Mouse (Mus musculus): ENCODE results near the gene Ints6. TPM values are rescaled to one million over a fixed set of nuclear protein-coding genes. Genes with fewer than 3 reads are reported as not detected.
A peak's percentile ranks its signal among the peaks of the same experiment; 100 is the strongest.

Ints6 gene
- polyA plus RNA-seq, 1 experiment = 3.7 TPM

DNA sequence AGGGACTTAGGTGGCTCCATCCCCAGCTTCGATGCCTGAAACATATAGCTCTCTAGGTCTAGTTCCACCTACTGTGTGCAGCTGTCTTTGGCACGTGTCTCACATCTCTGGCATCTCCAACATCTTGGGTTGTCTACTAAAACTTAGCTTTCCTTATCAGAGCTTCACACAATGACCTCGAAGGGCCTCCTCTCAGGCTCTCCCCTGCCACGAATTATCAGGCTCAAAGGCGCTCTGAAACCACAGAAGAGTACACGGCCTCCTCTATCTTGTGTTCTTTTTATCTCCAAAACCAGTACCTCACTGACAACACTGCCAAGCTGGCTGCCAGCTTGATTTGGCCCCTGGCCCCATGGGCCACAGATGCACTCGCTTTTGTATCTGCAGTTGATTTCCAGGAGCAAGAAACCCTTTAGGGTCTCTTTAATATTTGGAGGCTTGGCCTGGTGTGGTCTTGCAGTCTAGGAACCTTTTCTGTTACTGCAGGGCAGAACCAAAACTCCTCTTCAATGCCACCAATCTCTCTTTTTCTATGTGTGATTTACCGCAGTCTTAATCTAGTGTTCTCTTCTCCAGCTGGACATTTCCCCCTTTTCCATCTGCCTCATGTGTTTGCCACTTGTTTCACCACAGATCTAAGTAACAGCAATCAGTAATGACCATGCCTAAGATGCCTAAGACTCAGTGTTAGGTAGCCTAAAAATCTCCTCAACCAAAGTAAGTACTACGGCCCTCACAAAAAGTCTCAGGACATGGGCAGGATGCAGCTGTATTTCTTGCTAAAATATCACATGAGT is 19.7 kb upstream of the Ints6 start:
- Histone ChIP-seq H3K4me1 (peaks cover 9% of the 10 kb centered on the region), H3K36me3 (replicated peaks; ENCODE audit: low read length) (no peaks in the 10 kb centered on the region), H3K9me3 (peaks cover 6% of the 10 kb centered on the region; the same call in 1 of the 2 replicates), H3K27me3 (replicated peaks) (no peaks in the 10 kb centered on the region), H3K4me3 (replicated peaks) (no peak overlapping the region)
- TF ChIP-seq GATA1 (IDR thresholded peaks at IDR 0.05; ENCODE audit: borderline replicate concordance, low read length) (no peak), FLI1 (IDR thresholded peaks at IDR 0.05; ENCODE audit: low read length) (no peak)

GRCm38 (mm10) chr14:62778095-62778494 is 17.1 kb upstream of the Ints6 start:
- Histone ChIP-seq H3K4me3 (replicated peaks) (no peak overlapping the region), H3K9me3 (no peaks in the 10 kb centered on the region), H3K36me3 (replicated peaks; ENCODE audit: low read length) (no peaks in the 10 kb centered on the region), H3K27me3 (replicated peaks) (no peaks in the 10 kb centered on the region), H3K4me1 (peaks cover 9% of the 10 kb centered on the region)
- TF ChIP-seq FLI1 (IDR thresholded peaks at IDR 0.05; ENCODE audit: low read length) = no peak
- no peak for TF ChIP-seq GATA1 (IDR thresholded peaks at IDR 0.05; ENCODE audit: borderline replicate concordance, low read length)

DNA sequence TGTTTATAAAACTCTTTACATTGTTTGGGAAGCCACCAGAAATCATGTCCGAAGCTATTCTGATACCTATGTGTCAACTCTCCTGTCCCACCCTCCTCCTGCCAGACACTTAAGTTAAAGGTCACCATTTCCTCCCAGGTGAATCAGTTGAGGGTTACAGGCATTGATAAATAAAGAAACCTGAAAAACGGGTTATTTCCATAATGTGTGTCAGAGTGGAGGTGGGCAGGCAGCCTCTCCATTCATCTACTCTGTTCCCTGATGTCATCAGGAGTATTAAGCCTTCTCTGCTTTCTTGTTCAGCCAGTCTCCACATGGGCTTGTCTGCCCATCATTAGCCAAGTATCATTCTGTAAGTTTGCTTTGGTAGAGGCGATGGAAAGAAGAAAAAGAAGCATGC is 14.1 kb upstream of the Ints6 start:
- H3K36me3 ChIP-seq (replicated peaks; ENCODE audit: low read length) = no peaks in the 10 kb centered on the region
- no peaks in the 10 kb centered on the region for H3K27me3 ChIP-seq (replicated peaks)
- no peak overlapping the region for H3K4me3 ChIP-seq (replicated peaks)
- no peaks in the 10 kb centered on the region for H3K4me1 ChIP-seq
- no peaks in the 10 kb centered on the region for H3K9me3 ChIP-seq
- TF ChIP-seq FLI1 (IDR thresholded peaks at IDR 0.05; ENCODE audit: low read length) = no peak
- no peak for TF ChIP-seq GATA1 (IDR thresholded peaks at IDR 0.05; ENCODE audit: borderline replicate concordance, low read length)

DNA sequence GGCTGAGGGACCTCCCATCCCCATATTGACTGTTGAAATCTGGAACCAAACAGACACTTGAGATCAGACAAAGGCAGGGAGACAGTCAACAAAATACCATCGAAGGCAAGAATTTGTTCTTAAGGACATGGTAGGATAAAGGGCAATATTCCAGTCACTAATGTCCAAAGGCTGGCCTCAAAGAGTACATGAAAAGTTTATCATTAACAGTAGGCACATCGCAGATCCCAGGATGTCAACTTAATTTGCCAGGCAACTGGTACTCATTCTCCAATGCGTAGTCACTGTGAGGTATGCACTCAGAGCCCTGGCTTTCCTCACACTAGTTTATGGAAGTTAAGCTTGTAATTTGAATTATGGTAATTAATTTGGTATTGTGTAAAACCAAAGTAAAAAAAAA is 13.3 kb upstream of the Ints6 start:
- H3K4me1 ChIP-seq = no peaks in the 10 kb centered on the region
- H3K9me3 ChIP-seq = no peaks in the 10 kb centered on the region
- H3K36me3 ChIP-seq (replicated peaks; ENCODE audit: low read length) = no peaks in the 10 kb centered on the region
- TF ChIP-seq GATA1 (IDR thresholded peaks at IDR 0.05; ENCODE audit: borderline replicate concordance, low read length) = no peak
- TF ChIP-seq FLI1 (IDR thresholded peaks at IDR 0.05; ENCODE audit: low read length) = no peak
- H3K4me3 ChIP-seq (replicated peaks) = no peak overlapping the region
- no peaks in the 10 kb centered on the region for H3K27me3 ChIP-seq (replicated peaks)

DNA sequence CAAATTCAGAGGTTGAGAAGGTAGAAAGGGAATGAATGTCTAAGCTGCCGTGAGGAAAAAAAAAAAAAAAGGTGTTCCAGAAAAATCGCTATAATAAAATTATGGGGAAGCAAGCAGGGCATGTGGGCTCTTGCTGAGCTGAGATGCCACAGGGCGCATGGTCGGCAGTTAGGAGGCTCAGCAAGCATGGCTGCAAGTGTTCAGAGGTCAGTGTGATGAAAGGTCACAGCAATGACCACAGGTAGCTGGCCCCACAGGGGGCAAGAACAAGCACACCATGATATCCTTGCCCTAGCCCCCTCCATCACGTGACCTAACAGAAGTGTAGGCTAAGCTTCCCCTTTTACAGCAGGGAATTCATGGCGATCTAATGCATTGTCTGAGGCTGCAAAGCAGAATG is 12.8 kb upstream of the Ints6 start:
- Histone ChIP-seq H3K36me3 (replicated peaks; ENCODE audit: low read length) (no peaks in the 10 kb centered on the region), H3K9me3 (no peaks in the 10 kb centered on the region), H3K27me3 (replicated peaks) (no peaks in the 10 kb centered on the region), H3K4me1 (no peaks in the 10 kb centered on the region), H3K4me3 (replicated peaks) (no peak overlapping the region)
- TF ChIP-seq GATA1 (IDR thresholded peaks at IDR 0.05; ENCODE audit: borderline replicate concordance, low read length) (no peak), FLI1 (IDR thresholded peaks at IDR 0.05; ENCODE audit: low read length) (no peak)

DNA sequence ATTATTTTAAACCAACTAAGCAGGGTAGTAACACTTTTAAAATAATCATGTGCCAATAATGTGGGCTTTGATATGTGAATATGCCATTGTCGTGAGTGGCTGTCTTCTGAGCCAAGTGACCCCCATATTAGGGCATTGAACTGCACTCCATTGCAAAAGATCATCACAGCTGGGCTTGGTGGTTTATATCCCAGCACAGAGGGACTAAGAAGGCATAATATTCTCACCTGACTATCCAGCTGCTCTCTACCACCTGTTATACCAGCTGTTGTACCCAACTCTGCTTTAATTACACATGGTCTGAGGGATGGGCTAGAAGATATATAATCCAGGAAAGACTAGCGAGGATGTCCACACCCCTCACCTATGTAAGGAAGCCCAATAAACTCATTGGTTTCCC is 4.4 kb upstream of the Ints6 start:
- H3K4me1 ChIP-seq = peaks cover 13% of the 10 kb centered on the region
- H3K36me3 ChIP-seq (replicated peaks; ENCODE audit: low read length) = no peaks in the 10 kb centered on the region
- H3K4me3 ChIP-seq (replicated peaks) = no peak overlapping the region
- H3K27me3 ChIP-seq (replicated peaks) = no peaks in the 10 kb centered on the region
- TF ChIP-seq FLI1 (IDR thresholded peaks at IDR 0.05; ENCODE audit: low read length) (no peak), GATA1 (IDR thresholded peaks at IDR 0.05; ENCODE audit: borderline replicate concordance, low read length) (no peak)
- no peaks in the 10 kb centered on the region for H3K9me3 ChIP-seq

DNA sequence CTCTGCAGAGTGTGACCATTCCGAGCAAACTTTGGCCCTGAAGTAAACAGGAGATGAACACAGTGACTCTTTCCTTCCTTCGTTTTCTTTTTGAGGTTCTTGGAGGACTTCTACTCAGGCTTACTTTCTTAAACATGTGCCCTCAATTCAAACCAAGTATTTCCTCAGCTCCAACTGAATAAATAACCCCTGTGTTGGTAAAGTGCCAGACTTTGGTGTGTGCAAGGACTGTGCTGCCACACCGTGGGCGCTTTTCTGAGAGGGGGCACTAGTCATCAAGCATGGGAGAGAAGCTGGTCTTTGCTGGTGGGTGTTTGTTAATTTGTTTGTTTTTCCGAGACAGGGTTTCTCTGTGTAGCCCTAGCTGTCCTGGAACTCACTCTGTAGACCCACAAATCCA is 3.4 kb upstream of the Ints6 start:
- TF ChIP-seq FLI1 (IDR thresholded peaks at IDR 0.05; ENCODE audit: low read length) (no peak), GATA1 (IDR thresholded peaks at IDR 0.05; ENCODE audit: borderline replicate concordance, low read length) (no peak)
- Histone ChIP-seq H3K27me3 (replicated peaks) (no peaks in the 10 kb centered on the region), H3K4me1 (peaks cover 16% of the 10 kb centered on the region), H3K9me3 (no peaks in the 10 kb centered on the region), H3K4me3 (replicated peaks) (no peak overlapping the region), H3K36me3 (replicated peaks; ENCODE audit: low read length) (peaks cover 4% of the 10 kb centered on the region)

GRCm38 (mm10) chr14:62761943-62762342 is 974 bp upstream of the Ints6 start:
- Histone ChIP-seq H3K9me3 (no peaks in the 10 kb centered on the region), H3K36me3 (replicated peaks; ENCODE audit: low read length) (peaks cover 23% of the 10 kb centered on the region), H3K4me1 (peaks cover 32% of the 10 kb centered on the region), H3K27me3 (replicated peaks) (no peaks in the 10 kb centered on the region), H3K4me3 (replicated peaks) (peak overlapping the region; percentile 99)
- TF ChIP-seq GATA1 (IDR thresholded peaks at IDR 0.05; ENCODE audit: borderline replicate concordance, low read length) (no peak), FLI1 (IDR thresholded peaks at IDR 0.05; ENCODE audit: low read length) (no peak)

GRCm38 (mm10) chr14:62760321-62761035 is 491 bp downstream of the Ints6 start:
- peaks cover 44% of the 10 kb centered on the region for H3K4me1 ChIP-seq
- no peaks in the 10 kb centered on the region for H3K27me3 ChIP-seq (replicated peaks)

DNA sequence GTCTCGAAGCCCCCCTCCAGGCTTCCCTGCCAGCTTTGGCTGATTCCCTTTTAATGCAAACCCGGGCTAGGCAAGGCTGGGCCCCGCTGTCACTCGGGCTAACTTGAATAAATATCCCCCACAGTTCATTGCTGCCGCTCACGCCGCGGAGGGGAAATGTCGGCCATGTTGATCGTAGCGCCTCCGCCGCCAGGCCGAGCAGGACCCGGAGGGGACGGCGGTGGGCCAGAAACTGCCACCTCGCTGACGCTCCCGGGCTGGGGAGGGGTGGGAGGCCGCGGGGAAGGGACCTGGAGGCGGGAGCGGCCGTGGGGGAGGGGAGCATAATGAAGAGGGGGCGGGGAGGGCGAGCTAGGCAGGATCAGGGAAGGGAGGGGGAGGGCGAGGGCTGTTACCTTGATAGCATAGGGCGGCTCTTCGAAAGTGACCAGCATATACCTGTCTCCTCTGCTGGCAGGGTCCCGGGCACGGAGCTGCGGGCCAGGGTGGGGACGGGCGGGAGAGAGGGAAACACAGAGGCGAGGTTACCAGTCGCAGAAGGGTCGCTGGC is 1.1 kb downstream of the Ints6 start:
- no peaks in the 10 kb centered on the region for H3K27me3 ChIP-seq (replicated peaks)
- no peak for TF ChIP-seq GATA1 (IDR thresholded peaks at IDR 0.05; ENCODE audit: borderline replicate concordance, low read length)
- no peak for TF ChIP-seq FLI1 (IDR thresholded peaks at IDR 0.05; ENCODE audit: low read length)
- H3K4me3 ChIP-seq (replicated peaks) = peak overlapping the region; percentile 99
- peaks cover 28% of the 10 kb centered on the region for H3K36me3 ChIP-seq (replicated peaks; ENCODE audit: low read length)
- H3K9me3 ChIP-seq = no peaks in the 10 kb centered on the region
- H3K4me1 ChIP-seq = peaks cover 49% of the 10 kb centered on the region

More at GRCm38 (mm10) chr14:62760321-62761035, 491 bp downstream of the Ints6 start:
- Histone ChIP-seq H3K9me3 (no peaks in the 10 kb centered on the region), H3K4me3 (replicated peaks) (peak overlapping the region; percentile 99), H3K36me3 (replicated peaks; ENCODE audit: low read length) (peaks cover 28% of the 10 kb centered on the region)
- TF ChIP-seq FLI1 (IDR thresholded peaks at IDR 0.05; ENCODE audit: low read length) (no peak), GATA1 (IDR thresholded peaks at IDR 0.05; ENCODE audit: borderline replicate concordance, low read length) (no peak)

Data from megakaryocyte, embryonic 14.5 days (primary cell).